Mouse (Mus musculus): ENCODE results near the gene Prpsap1. TPM values are rescaled to one million over a fixed set of nuclear protein-coding genes. Genes with fewer than 3 reads are reported as not detected.
A peak's percentile ranks its signal among the peaks of the same experiment; 100 is the strongest.

Prpsap1 gene
- polyA plus RNA-seq, 1 experiment from 2014 or later: 179 TPM

DNA sequence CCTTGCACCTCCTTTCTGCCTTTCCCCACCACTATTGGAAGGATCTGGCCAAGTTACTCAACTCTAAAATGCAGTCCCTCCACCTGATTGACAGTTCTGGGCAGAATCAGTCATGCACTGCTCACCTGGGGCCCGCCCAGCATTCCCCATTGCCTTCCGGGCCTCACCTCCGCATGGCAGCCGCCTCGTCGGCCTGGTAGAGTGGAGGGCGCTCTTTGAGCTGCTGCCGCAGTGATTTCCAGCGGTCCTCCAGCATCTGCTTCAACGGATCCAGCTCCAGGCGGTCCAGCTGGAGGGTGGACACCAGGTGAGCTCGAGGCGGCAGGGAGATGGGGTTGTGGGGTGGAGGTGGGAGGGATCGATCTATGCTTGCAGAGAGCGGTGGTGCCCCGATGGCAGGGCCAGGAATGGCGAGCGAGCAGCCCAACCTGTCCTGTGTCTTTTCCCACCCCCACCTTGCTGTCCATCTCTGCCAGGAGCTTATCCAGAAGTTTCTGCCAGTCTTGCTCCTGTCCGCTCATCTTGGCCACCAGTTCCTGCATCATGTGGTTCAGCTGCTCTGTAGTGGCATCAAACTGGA lies 47.6 kb downstream of the Prpsap1 start:
- H3K9me3 ChIP-seq (replicated peaks): no peaks in the 10 kb centered on the region
- no peaks in the 10 kb centered on the region for H3K36me3 ChIP-seq
- peaks cover 8% of the 10 kb centered on the region for H3K4me1 ChIP-seq
- peak; percentile 6; the same call in 1 of the 2 replicates for ATAC-seq (ENCODE audit: low FRiP score)
- 15% methylated on average over 19 of the region's 19 CpGs for WGBS
- no peak overlapping the region for H3K4me2 ChIP-seq (replicated peaks)
- peaks cover 28% of the 10 kb centered on the region for H3K27me3 ChIP-seq
- H3K27ac ChIP-seq: no peak overlapping the region
- no peak overlapping the region for H3K9ac ChIP-seq
- no peak overlapping the region for H3K4me3 ChIP-seq

DNA sequence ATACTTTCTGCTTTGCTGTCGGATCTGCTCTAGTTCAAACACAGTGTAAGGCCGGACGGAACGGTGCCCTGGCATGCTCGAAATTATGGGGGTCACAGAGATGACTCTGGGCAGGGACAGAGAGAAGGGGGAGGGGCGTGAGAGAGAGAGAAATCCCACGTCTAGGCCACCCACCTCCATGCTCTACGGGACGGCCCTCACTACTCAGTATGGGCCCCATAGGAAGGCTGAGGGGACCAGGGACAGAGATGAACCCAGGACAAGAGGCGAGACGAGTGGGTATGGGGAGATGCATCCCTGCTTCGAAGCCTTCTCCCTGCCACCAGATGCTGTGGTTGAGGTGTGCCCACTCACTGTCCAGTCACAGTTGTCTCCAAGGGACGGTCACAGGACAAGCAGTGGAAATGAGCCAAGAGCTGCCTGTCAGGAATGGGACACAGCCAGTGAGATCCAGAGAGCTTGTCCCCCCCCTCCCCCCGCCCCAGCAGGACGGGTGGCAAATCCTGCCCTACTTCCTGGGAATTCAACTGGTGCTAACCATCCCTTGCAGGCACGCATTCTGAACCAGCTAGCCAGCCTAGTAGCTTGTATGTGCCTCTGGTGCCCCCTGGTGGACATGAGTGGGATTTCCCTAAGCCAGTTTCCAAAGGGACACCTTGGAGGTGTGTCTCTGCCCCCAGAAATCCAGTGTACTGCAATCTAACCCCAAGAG lies 48.2 kb downstream of the Prpsap1 start:
- Histone ChIP-seq H3K4me1 (peaks cover 8% of the 10 kb centered on the region), H3K4me2 (replicated peaks) (peak overlapping the region; percentile 13; the same call in 1 of the 2 replicates), H3K9ac (no peak overlapping the region), H3K27ac (0 out of 2 replicates have a peak overlapping the region, but pooled peaks have one; percentile 5), H3K4me3 (no peak overlapping the region), H3K27me3 (peaks cover 28% of the 10 kb centered on the region), H3K36me3 (no peaks in the 10 kb centered on the region), H3K9me3 (replicated peaks) (no peaks in the 10 kb centered on the region)
- ATAC-seq (ENCODE audit: low FRiP score): peak; percentile 48
- 36% methylated on average over 15 of the region's 16 CpGs for WGBS

DNA sequence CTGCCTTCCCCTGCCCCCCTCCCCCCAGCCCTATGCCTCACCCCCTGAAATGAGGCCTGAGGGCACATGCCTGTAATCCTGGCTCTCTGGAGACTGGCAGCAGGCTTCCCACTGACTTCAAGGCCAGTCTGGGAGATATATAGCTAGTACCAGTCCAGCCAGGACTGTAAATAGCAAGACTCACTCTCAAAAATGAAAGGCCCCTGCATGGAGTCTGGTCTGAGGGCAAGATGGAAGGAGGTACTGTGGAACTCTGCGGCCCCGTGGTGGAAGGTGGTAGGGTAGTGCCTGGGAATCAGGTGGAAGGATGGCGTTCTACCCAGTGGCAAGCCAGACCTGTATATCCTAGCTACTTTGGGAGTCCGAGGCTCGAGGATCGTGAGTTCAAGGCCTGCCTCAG lies 50.1 kb downstream of the Prpsap1 start:
- Histone ChIP-seq H3K4me1 (peaks cover 11% of the 10 kb centered on the region), H3K4me3 (no peak overlapping the region), H3K27me3 (peaks cover 27% of the 10 kb centered on the region), H3K4me2 (replicated peaks) (no peak overlapping the region), H3K36me3 (peaks cover 9% of the 10 kb centered on the region), H3K9me3 (replicated peaks) (no peaks in the 10 kb centered on the region), H3K9ac (no peak overlapping the region; the same call in 1 of the 2 replicates), H3K27ac (no peak overlapping the region)
- WGBS: 90% methylated on average over 6 of the region's 6 CpGs
- ATAC-seq (ENCODE audit: low FRiP score): no peak

DNA sequence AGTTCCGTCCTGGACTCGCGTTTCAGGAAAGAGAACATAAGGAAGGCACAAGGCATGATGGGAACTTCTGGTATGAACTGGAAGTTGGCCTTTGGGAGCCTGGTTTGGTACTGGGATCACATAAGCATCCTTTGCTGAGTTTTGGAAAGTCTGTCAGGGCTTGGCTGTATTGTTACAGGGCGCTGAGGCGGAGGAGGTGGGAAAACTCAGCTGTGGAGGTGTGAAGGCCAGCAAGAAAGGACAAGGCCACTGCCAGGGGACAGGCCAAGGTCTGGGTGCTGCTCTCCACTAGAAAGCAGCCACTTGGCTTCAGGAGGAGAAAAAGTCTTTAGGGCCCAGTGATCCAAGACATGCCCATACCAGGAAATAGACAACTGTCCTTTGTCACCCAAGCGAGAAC lies 50.7 kb downstream of the Prpsap1 start:
- H3K4me1 ChIP-seq: peaks cover 11% of the 10 kb centered on the region
- H3K36me3 ChIP-seq: peaks cover 10% of the 10 kb centered on the region
- no peak for ATAC-seq (ENCODE audit: low FRiP score)
- H3K9me3 ChIP-seq (replicated peaks): no peaks in the 10 kb centered on the region
- peaks cover 21% of the 10 kb centered on the region for H3K27me3 ChIP-seq
- H3K4me3 ChIP-seq: no peak overlapping the region
- no peak overlapping the region for H3K9ac ChIP-seq
- 91% methylated on average over 6 of the region's 6 CpGs for WGBS
- no peak overlapping the region for H3K27ac ChIP-seq
- H3K4me2 ChIP-seq (replicated peaks): no peak overlapping the region

DNA sequence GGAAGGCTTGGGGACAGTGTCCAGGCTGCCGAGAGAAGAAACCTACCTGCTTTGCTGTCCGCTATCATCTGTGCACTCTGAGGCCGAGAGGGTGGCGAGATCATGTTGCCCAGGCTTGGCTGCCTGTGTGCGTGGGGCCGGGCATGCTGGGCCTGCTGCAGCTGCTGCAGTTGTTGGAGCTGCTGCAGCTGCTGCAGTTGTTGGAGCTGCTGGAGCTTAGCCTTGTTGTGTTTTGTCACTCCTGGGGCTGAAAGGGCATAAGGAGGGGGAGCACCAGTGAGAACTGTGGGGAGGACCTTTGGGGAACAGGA lies 51.2 kb downstream of the Prpsap1 start:
- Histone ChIP-seq H3K27ac (no peak overlapping the region), H3K36me3 (peaks cover 11% of the 10 kb centered on the region), H3K4me2 (replicated peaks) (no peak overlapping the region), H3K9me3 (replicated peaks) (no peaks in the 10 kb centered on the region), H3K4me3 (no peak overlapping the region), H3K4me1 (peaks cover 11% of the 10 kb centered on the region), H3K9ac (no peak overlapping the region), H3K27me3 (peaks cover 17% of the 10 kb centered on the region)
- 68% methylated on average over 6 of the region's 6 CpGs for WGBS
- no peak for ATAC-seq (ENCODE audit: low FRiP score)

DNA sequence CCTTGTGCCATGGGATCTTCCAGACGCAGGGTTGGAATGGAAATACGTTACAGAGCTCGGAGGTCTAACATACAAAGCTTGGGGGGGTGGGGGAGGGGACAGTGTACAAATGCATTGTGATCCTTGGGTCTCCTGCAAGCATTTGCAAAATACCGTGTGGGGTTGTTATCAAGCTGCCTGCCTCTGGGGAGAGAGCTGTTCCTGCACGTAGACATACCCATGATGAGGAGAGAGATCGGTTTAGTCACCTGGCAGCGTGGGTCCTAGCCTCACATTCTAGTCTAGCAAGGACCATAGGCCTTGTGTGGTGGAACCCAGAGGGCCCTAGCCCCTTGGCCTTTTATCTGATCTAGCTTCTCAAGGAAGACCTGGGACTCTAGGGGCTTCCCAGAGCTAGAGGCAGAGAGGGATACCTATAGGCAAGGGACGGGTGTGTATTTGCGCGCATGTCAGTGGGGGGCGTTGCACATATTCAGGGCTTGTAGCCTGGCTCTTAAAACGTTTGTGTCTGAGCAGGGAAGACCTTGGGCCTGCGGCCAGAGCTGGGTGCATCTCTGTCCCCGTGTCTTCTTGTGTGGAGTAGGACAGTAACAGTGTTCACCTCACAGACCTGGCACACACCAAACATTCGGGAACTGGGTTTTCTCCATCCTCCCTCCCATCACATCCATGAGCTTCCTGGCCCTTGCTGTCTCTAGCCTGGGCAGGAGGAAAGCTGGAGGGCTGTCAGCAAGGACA lies 51.7 kb downstream of the Prpsap1 start:
- Histone ChIP-seq H3K36me3 (peaks cover 16% of the 10 kb centered on the region), H3K27me3 (peaks cover 12% of the 10 kb centered on the region), H3K9ac (no peak overlapping the region), H3K4me1 (peaks cover 16% of the 10 kb centered on the region), H3K4me2 (replicated peaks) (no peak overlapping the region), H3K27ac (no peak overlapping the region), H3K4me3 (no peak overlapping the region), H3K9me3 (replicated peaks) (no peaks in the 10 kb centered on the region)
- WGBS: 82% methylated on average over 15 of the region's 15 CpGs
- ATAC-seq (ENCODE audit: low FRiP score): no peak

DNA sequence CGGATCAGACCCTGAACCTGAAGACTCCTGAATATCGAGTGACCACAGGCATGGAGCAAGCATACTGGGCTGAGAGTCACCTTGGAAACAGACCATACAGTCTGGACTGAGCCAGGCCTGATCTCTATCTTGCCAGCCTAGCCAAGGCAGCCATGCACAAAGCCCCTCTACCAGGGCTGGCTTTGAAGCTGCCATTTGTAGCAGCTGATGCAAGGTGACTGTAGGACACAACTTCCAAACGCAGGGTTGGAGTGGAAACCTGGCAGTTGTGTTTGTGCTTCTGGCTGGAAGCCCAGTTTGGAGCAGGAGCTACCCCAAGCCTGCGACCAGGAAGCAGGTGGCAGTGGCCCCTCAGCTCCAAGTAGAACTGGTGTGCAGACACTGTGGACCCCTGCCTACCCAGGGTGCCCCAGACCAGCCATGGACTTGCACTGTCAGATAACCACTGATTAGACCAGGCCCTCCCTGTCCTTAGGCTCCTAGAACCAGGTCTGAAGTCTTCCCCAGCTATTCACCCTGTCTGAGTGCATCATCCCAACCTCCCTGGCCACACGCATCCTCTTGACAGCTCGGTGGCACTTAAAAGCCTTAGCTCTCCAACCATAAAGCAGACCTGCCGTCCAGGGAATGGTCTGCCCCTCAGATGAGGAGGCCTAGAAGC lies 53.5 kb downstream of the Prpsap1 start:
- H3K27me3 ChIP-seq: no peaks in the 10 kb centered on the region
- 0 out of 2 replicates have a peak overlapping the region, but pooled peaks have one; percentile 35 for H3K27ac ChIP-seq
- H3K4me1 ChIP-seq: peaks cover 29% of the 10 kb centered on the region
- H3K36me3 ChIP-seq: peaks cover 32% of the 10 kb centered on the region
- WGBS: 88% methylated on average over 7 of the region's 7 CpGs
- H3K4me3 ChIP-seq: no peak overlapping the region
- ATAC-seq (ENCODE audit: low FRiP score): no peak
- no peaks in the 10 kb centered on the region for H3K9me3 ChIP-seq (replicated peaks)
- H3K9ac ChIP-seq: no peak overlapping the region
- H3K4me2 ChIP-seq (replicated peaks): no peak overlapping the region

DNA sequence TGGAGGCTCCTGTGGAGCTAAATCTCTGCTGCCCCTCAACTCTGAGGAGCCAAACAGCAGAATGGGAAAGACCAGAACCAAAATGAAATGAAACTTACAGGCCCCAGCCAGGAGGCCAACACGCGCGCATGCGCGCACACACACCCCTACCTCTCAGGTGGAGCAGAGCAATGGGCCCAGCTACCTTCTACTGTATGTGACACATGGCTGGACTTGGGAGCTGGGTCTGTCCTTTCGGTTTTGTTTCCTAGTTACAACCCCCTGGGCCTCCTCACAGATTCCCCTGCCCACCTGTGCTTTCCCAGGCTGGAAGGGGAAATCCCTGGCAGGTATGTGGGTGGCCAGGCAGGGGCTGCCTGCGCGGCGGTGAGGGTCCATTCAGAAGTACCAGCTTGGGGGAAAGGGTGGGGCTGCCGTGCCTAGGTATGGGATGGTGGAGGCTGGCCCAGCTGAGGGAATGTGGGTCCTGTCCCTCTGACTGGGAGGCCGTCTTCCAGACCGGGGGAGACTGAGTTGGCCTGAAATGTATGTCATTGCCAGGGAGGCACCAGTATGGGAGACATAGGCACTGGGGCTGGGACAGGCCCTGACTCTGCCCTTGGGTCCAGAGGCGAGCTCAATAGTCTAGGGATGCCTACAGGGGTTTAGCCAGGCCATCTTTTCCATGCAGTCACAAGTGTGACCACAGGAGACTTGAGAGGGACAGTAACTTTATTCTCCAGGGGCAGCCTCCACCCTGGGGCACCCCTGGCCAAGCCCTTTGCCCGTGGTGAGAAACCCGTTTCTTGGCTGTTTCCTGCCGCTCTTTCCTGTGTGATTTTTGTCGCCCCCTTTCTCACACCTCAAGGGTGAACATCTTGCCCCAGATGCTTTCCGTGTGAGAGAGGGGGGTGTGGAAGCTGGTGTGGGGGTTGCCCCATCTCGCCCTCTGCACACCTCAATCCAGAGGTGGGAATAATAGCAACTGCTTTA lies 54.4 kb downstream of the Prpsap1 start:
- ATAC-seq (ENCODE audit: low FRiP score): no peak
- Histone ChIP-seq H3K4me3 (no peak overlapping the region), H3K4me2 (replicated peaks) (no peak overlapping the region), H3K9me3 (replicated peaks) (no peaks in the 10 kb centered on the region), H3K36me3 (peaks cover 32% of the 10 kb centered on the region), H3K27ac (no peak overlapping the region), H3K27me3 (no peaks in the 10 kb centered on the region), H3K9ac (no peak overlapping the region), H3K4me1 (peaks cover 33% of the 10 kb centered on the region)
- WGBS: 82% methylated on average over 19 of the region's 19 CpGs

DNA sequence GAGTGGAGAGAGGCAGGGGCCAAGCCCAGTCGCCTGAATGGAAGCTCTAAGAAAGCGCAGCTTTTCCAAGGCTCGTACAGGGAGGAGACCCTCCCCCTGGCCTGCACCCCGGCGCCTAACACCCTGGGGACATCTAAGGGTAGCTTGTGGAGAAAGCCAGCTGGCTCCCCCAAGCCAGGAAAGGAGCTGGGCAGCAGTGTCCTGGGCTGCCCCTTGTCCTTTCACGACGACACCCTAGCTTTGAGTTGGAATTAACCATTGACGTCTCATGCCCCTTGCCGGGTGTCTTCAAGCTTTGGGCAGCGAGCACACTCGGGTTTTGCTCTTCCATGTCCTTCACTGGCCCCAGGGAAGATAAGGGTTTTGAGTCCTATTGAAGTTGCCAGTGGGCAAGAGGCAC lies 56.5 kb downstream of the Prpsap1 start:
- H3K36me3 ChIP-seq: peaks cover 32% of the 10 kb centered on the region
- H3K27ac ChIP-seq: peak overlapping the region; percentile 46; the same call in 1 of the 2 replicates
- ATAC-seq (ENCODE audit: low FRiP score): no peak
- H3K4me1 ChIP-seq: peaks cover 32% of the 10 kb centered on the region
- no peaks in the 10 kb centered on the region for H3K27me3 ChIP-seq
- no peak overlapping the region for H3K4me2 ChIP-seq (replicated peaks)
- no peak overlapping the region for H3K9ac ChIP-seq
- WGBS: 88% methylated on average over 11 of the region's 11 CpGs
- no peak overlapping the region for H3K4me3 ChIP-seq
- no peaks in the 10 kb centered on the region for H3K9me3 ChIP-seq (replicated peaks)

DNA sequence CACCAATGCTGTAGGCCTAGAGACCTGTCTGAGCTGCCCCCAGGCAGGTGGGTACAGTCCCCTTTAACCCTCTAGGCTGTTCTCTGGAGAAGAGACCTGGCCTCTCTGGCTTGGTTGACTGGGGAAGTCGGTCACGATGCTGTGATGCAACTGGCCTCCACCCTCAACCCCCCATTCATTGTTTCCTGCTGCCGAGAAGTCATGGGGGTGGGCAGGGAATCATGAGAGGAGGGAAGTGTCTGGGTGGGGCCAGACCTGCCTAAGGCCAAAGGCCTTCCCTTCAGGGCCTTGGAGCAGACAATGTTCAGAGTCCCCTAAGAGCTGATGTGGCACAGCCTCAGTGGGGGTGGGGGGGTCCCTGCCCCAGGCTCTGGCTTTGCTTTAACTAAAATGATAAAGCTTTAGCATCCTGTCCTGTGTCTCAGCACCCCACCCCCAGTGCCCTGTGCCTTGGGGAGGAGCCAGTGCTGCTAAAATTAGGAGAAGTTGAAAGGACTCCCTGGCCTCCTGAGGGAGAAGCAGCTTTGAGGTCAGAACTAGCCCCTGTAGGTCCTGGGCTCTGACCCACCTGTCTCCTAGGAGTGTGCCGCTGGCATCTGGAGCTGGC lies 57.2 kb downstream of the Prpsap1 start:
- Histone ChIP-seq H3K4me2 (replicated peaks) (peak overlapping the region; percentile 84), H3K4me3 (no peak overlapping the region; the same call in 1 of the 2 replicates), H3K27me3 (no peaks in the 10 kb centered on the region), H3K4me1 (peaks cover 32% of the 10 kb centered on the region), H3K36me3 (peaks cover 32% of the 10 kb centered on the region), H3K27ac (peak overlapping the region; percentile 46), H3K9ac (peak overlapping the region; percentile 59), H3K9me3 (replicated peaks) (no peaks in the 10 kb centered on the region)
- WGBS: 59% methylated on average over 4 of the region's 4 CpGs
- no peak for ATAC-seq (ENCODE audit: low FRiP score)

All from hindbrain, embryonic 12.5 days (tissue).